Comparison of ENCODE assay signal across 11 mouse cellular contexts in the genomic region with DNA sequence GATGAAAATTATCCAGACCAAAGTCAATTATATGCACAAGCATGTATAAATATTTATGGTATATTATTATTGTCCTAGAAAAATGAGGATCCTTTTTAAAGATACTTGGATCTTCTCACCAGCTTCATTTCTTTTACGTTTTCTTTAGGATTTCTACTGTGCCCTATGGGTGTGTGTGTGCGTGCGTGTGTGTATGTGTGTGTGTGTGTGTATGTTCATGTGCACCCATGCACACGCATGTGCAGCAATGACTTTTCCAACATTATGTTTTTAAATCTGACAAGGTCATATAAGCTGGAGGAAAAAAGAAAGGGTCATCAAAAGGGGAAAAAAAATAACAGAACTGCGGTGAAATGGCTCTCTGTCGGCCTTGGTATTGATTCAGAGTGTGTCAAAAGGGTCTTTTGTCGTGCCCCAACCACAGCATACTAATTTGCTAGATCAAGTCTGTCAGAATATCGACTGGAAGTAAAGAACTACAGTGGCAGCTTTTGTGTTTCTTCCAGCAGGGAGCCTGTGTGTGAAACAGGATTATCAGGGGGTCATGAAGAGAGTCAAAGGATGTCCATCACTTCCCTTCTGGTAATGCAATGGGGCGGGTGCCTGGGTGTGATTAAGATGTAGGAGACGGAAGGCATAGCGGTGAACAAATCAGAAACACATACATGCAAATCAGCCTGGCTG.
DNase-seq lines count a peak whose midpoint lies in the region; ATAC-seq and TF ChIP-seq lines count a peak whose summit lies in the region.
"Had no signal": no experiment of that assay in that cellular context is flagged by ENCODE, and none has a peak within 500 bp of the region (broad histone marks: within the 10 kb centered on the region; RNA-seq: fewer than 3 reads in every experiment).

No protein-coding gene starts in this region.

- peak overlapping the region; percentile 65; the same call in 1 of the 2 replicates for H3K27ac ChIP-seq in forebrain, embryonic 12.5 days
- no peak overlapping the region for H3K27ac ChIP-seq in hindbrain, embryonic 15.5 days (replicated peaks)
- no peak overlapping the region for H3K27ac ChIP-seq in midbrain, postnatal 0 days (ENCODE audit: low read depth, low read length)

- peaks cover 12% of the 10 kb centered on the region; the same call in 1 of the 2 replicates for H3K27me3 ChIP-seq in forebrain, embryonic 12.5 days
- peaks cover 10% of the 10 kb centered on the region; the same call in 1 of the 2 replicates for H3K27me3 ChIP-seq in hindbrain, embryonic 15.5 days
- H3K27me3 ChIP-seq in midbrain, postnatal 0 days (ENCODE audit: insufficient read depth, low read length) = peaks cover 25% of the 10 kb centered on the region
- H3K27me3 ChIP-seq: heart, embryonic 12.5 days had no signal

- peak; percentile 89 for ATAC-seq in forebrain, embryonic 12.5 days (ENCODE audit: low FRiP score)
- peak; percentile 79 for ATAC-seq in hindbrain, embryonic 15.5 days (ENCODE audit: low FRiP score, low read depth)
- ATAC-seq in midbrain, postnatal 0 days (ENCODE audit: low FRiP score) = no peak
- ATAC-seq: activated CD4-positive, CD25-positive, alpha-beta regulatory T cell, adult 4 months had no signal

- peak; percentile 77 for DNase-seq in embryo, embryonic 10.5 days (ENCODE audit: low spot score)
- DNase-seq in midbrain, postnatal 0 days (ENCODE audit: low spot score) = peak; percentile 51
- DNase-seq in right cerebral cortex, adult 2 months (ENCODE audit: low spot score in 2 of 2) = no peak
- no peak for DNase-seq in B cell, adult 2 months
- no peak for DNase-seq in heart, postnatal 14 days
- no peak for DNase-seq in cerebellum, adult 8-10 months
- DNase-seq: thymus, postnatal 4 days had no signal

- no peak overlapping the region for H3K4me2 ChIP-seq in forebrain, embryonic 12.5 days
- H3K4me2 ChIP-seq in hindbrain, embryonic 15.5 days = no peak overlapping the region
- no peak overlapping the region for H3K4me2 ChIP-seq in midbrain, postnatal 0 days (ENCODE audit: low read depth, low read length, poor library complexity, severe bottlenecking)
- H3K4me2 ChIP-seq: heart, embryonic 12.5 days had no signal

- H3K4me3 ChIP-seq in forebrain, embryonic 12.5 days (replicated peaks) = no peak overlapping the region
- no peak overlapping the region for H3K4me3 ChIP-seq in hindbrain, embryonic 15.5 days
- H3K4me3 ChIP-seq in midbrain, postnatal 0 days (ENCODE audit: low read depth, low read length) = no peak overlapping the region
- H3K4me3 ChIP-seq: heart, embryonic 12.5 days had no signal

- no peak overlapping the region for H3K9ac ChIP-seq in forebrain, embryonic 12.5 days
- H3K9ac ChIP-seq in hindbrain, embryonic 15.5 days = no peak overlapping the region
- H3K9ac ChIP-seq in midbrain, postnatal 0 days (replicated peaks; ENCODE audit: low read length, poor library complexity, severe bottlenecking) = no peak overlapping the region
- H3K9ac ChIP-seq: heart, embryonic 12.5 days had no signal

- TF ChIP-seq CTCF in midbrain, postnatal 0 days (IDR thresholded peaks at IDR 0.05) = no peak

- H3K9me3 ChIP-seq in forebrain, embryonic 12.5 days = peaks cover 9% of the 10 kb centered on the region; the same call in 1 of the 2 replicates
- H3K9me3 ChIP-seq in hindbrain, embryonic 15.5 days = no peaks in the 10 kb centered on the region
- H3K9me3 ChIP-seq in midbrain, postnatal 0 days (ENCODE audit: low read length) = no peaks in the 10 kb centered on the region

- H3K4me1 ChIP-seq in forebrain, embryonic 12.5 days = peaks cover 5% of the 10 kb centered on the region; the same call in 1 of the 2 replicates
- no peaks in the 10 kb centered on the region for H3K4me1 ChIP-seq in hindbrain, embryonic 15.5 days (replicated peaks)
- no peaks in the 10 kb centered on the region for H3K4me1 ChIP-seq in midbrain, postnatal 0 days (ENCODE audit: insufficient read depth, low read length)
- H3K4me1 ChIP-seq: heart, embryonic 12.5 days had no signal

- 12% methylated on average over 11 of the region's 11 CpGs for WGBS in forebrain, embryonic 12.5 days
- WGBS in hindbrain, embryonic 15.5 days = 14% methylated on average over 11 of the region's 11 CpGs
- WGBS in midbrain, postnatal 0 days = 16% methylated on average over 11 of the region's 11 CpGs

- intact Hi-C loops in heart, postnatal 14 days (cut with DNase I) = no loop called here

- no peaks in the 10 kb centered on the region for H3K36me3 ChIP-seq in forebrain, embryonic 12.5 days (replicated peaks)
- no peaks in the 10 kb centered on the region for H3K36me3 ChIP-seq in hindbrain, embryonic 15.5 days
- H3K36me3 ChIP-seq in midbrain, postnatal 0 days (ENCODE audit: insufficient read depth, low read length) = no peaks in the 10 kb centered on the region
- H3K36me3 ChIP-seq: heart, embryonic 12.5 days had no signal

Comparison
In these comparisons a context has a peak if more than half of its experiments do, and no peak if none do; other contexts are left out.
1. DNase-seq: peak in embryo, embryonic 10.5 days (single experiment) and midbrain, postnatal 0 days (single experiment); none in right cerebral cortex, adult 2 months (0 of 2), B cell, adult 2 months (0 of 2), heart, postnatal 14 days (0 of 2) and cerebellum, adult 8-10 months (single experiment).